Mouse (Mus musculus): ENCODE data around the gene Got1.

DNA sequence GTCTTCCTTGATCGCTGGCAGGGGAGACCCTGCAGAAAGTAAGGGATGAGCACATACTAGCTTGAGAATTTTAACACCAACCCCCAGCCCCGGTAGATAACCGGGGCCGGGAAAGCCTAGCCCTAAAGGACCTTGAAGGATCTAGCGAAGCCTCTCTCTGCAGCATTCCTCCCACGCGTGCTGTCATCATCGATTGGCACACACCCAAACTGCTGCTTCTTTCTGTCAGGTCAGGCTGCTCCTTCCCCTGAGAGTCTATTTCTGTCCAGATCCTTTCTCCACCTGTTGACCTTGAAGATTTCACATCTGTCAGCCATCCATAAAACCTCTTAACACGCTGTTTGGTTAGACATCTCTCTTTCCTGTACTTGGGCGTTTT lies 688 bp upstream of the Got1 start:
- TF ChIP-seq POLR2A (IDR thresholded peaks at IDR 0.05; ENCODE audit: insufficient read depth, low read length) (no peak), CTCF (IDR thresholded peaks at IDR 0.05; ENCODE audit: low read depth, low read length) (no peak)
